Mouse (Mus musculus): ENCODE data around the gene Ncoa5. TPM values are rescaled to one million over a fixed set of nuclear protein-coding genes. Genes with fewer than 3 reads are reported as not detected.

Gene Ncoa5
- polyA plus RNA-seq, 1 experiment from 2014 or later = 81.2 TPM

GRCm38 (mm10) chr2:164964981-164965380, 69.7 kb downstream of the Ncoa5 start:
- H3K4me1 ChIP-seq (ENCODE audit: control insufficient read depth, insufficient read depth, low read length) = peaks cover 7% of the 10 kb centered on the region; the same call in 1 of the 2 replicates
- H3K27ac ChIP-seq (replicated peaks; ENCODE audit: low read depth, low read length) = no peak overlapping the region
- no peaks in the 10 kb centered on the region for H3K9me3 ChIP-seq (ENCODE audit: control insufficient read depth, low read length)
- 63% methylated on average over 1 of the region's 1 CpGs for WGBS
- ATAC-seq (ENCODE audit: insufficient number of reproducible peaks, low FRiP score, low TSS enrichment, low read depth) = no peak
- H3K9ac ChIP-seq (ENCODE audit: low read length) = no peak overlapping the region
- H3K27me3 ChIP-seq (ENCODE audit: control insufficient read depth, insufficient read depth, low read length) = peaks cover 39% of the 10 kb centered on the region
- DNase-seq (ENCODE audit: low spot score) = no peak
- no peak overlapping the region for H3K4me3 ChIP-seq (ENCODE audit: low read depth, low read length)
- H3K36me3 ChIP-seq (ENCODE audit: control insufficient read depth, insufficient read depth, low read length) = no peaks in the 10 kb centered on the region
- no peak overlapping the region for H3K4me2 ChIP-seq (ENCODE audit: low read depth, severe bottlenecking)

GRCm38 (mm10) chr2:164964242-164964894, 70.3 kb downstream of the Ncoa5 start:
- 53% methylated on average over 9 of the region's 9 CpGs for WGBS
- Histone ChIP-seq H3K27me3 (ENCODE audit: control insufficient read depth, insufficient read depth, low read length) (peaks cover 33% of the 10 kb centered on the region), H3K4me1 (ENCODE audit: control insufficient read depth, insufficient read depth, low read length) (peaks cover 7% of the 10 kb centered on the region; the same call in 1 of the 2 replicates)

GRCm38 (mm10) chr2:164962183-164962580, 72.5 kb downstream of the Ncoa5 start:
- no peak overlapping the region for H3K4me3 ChIP-seq (ENCODE audit: low read depth, low read length)
- no peaks in the 10 kb centered on the region for H3K36me3 ChIP-seq (ENCODE audit: control insufficient read depth, insufficient read depth, low read length)
- no peaks in the 10 kb centered on the region for H3K4me1 ChIP-seq (ENCODE audit: control insufficient read depth, insufficient read depth, low read length)
- H3K4me2 ChIP-seq (ENCODE audit: low read depth, severe bottlenecking) = no peak overlapping the region
- DNase-seq (ENCODE audit: low spot score) (no peak), ATAC-seq (ENCODE audit: insufficient number of reproducible peaks, low FRiP score, low TSS enrichment, low read depth) (no peak)
- H3K9me3 ChIP-seq (ENCODE audit: control insufficient read depth, low read length) = no peaks in the 10 kb centered on the region
- WGBS = 55% methylated on average over 7 of the region's 7 CpGs
- H3K27me3 ChIP-seq (ENCODE audit: control insufficient read depth, insufficient read depth, low read length) = peaks cover 11% of the 10 kb centered on the region
- no peak overlapping the region for H3K9ac ChIP-seq (ENCODE audit: low read length)
- H3K27ac ChIP-seq (replicated peaks; ENCODE audit: low read depth, low read length) = no peak overlapping the region

More at GRCm38 (mm10) chr2:164964242-164964894, 70.3 kb downstream of the Ncoa5 start:
- no peak overlapping the region for H3K4me2 ChIP-seq (ENCODE audit: low read depth, severe bottlenecking)
- no peak overlapping the region for H3K4me3 ChIP-seq (ENCODE audit: low read depth, low read length)
- no peaks in the 10 kb centered on the region for H3K36me3 ChIP-seq (ENCODE audit: control insufficient read depth, insufficient read depth, low read length)
- no peaks in the 10 kb centered on the region for H3K9me3 ChIP-seq (ENCODE audit: control insufficient read depth, low read length)
- ATAC-seq (ENCODE audit: insufficient number of reproducible peaks, low FRiP score, low TSS enrichment, low read depth) (no peak), DNase-seq (ENCODE audit: low spot score) (no peak)
- H3K9ac ChIP-seq (ENCODE audit: low read length) = no peak overlapping the region
- H3K27ac ChIP-seq (replicated peaks; ENCODE audit: low read depth, low read length) = no peak overlapping the region

GRCm38 (mm10) chr2:164961506-164962182, 73.0 kb downstream of the Ncoa5 start:
- Histone ChIP-seq H3K27ac (replicated peaks; ENCODE audit: low read depth, low read length) (no peak overlapping the region), H3K4me3 (ENCODE audit: low read depth, low read length) (peak overlapping the region; percentile 56), H3K4me2 (ENCODE audit: low read depth, severe bottlenecking) (peak overlapping the region; percentile 42), H3K9ac (ENCODE audit: low read length) (no peak overlapping the region), H3K27me3 (ENCODE audit: control insufficient read depth, insufficient read depth, low read length) (peaks cover 6% of the 10 kb centered on the region), H3K36me3 (ENCODE audit: control insufficient read depth, insufficient read depth, low read length) (no peaks in the 10 kb centered on the region), H3K4me1 (ENCODE audit: control insufficient read depth, insufficient read depth, low read length) (no peaks in the 10 kb centered on the region), H3K9me3 (ENCODE audit: control insufficient read depth, low read length) (no peaks in the 10 kb centered on the region)
- DNase-seq (ENCODE audit: low spot score) (peak; percentile 81), ATAC-seq (ENCODE audit: insufficient number of reproducible peaks, low FRiP score, low TSS enrichment, low read depth) (0 out of 2 replicates have a peak, but pooled peaks have one; percentile 19)
- WGBS = 7% methylated on average over 17 of the region's 17 CpGs

- H3K9me3 ChIP-seq (ENCODE audit: control insufficient read depth, low read length) = no peaks in the 10 kb centered on the region
- H3K36me3 ChIP-seq (ENCODE audit: control insufficient read depth, insufficient read depth, low read length) = no peaks in the 10 kb centered on the region
- H3K27me3 ChIP-seq (ENCODE audit: control insufficient read depth, insufficient read depth, low read length) = 0 out of 2 replicates have a peak, but pooled peaks cover 3% of the 10 kb centered on the region
- peak; percentile 83 for ATAC-seq (ENCODE audit: insufficient number of reproducible peaks, low FRiP score, low TSS enrichment, low read depth)
- peak within 1 kb of the TSS; percentile 55; the same call in 1 of the 2 replicates for H3K9ac ChIP-seq (ENCODE audit: low read length)
- 2% methylated on average over 37 of the region's 54 CpGs for WGBS
- peak; percentile 82 for DNase-seq (ENCODE audit: low spot score)
- no peaks in the 10 kb centered on the region for H3K4me1 ChIP-seq (ENCODE audit: control insufficient read depth, insufficient read depth, low read length)
- no peak within 1 kb of the TSS for H3K27ac ChIP-seq (replicated peaks; ENCODE audit: low read depth, low read length)
- H3K4me2 ChIP-seq (ENCODE audit: low read depth, severe bottlenecking) = peak within 1 kb of the TSS; percentile 42
- peak within 1 kb of the TSS; percentile 56 for H3K4me3 ChIP-seq (ENCODE audit: low read depth, low read length)
Measured at GRCm38 (mm10) chr2:164960716-164961441, 73.8 kb downstream of the Ncoa5 start, which contains the start of gene Slc12a5. TSS of gene Slc12a5 (plus strand) at chr2:164960802.

- Histone ChIP-seq H3K4me3 (ENCODE audit: low read depth, low read length) (no peak overlapping the region), H3K36me3 (ENCODE audit: control insufficient read depth, insufficient read depth, low read length) (no peaks in the 10 kb centered on the region), H3K9me3 (ENCODE audit: control insufficient read depth, low read length) (no peaks in the 10 kb centered on the region), H3K9ac (ENCODE audit: low read length) (no peak overlapping the region), H3K4me1 (ENCODE audit: control insufficient read depth, insufficient read depth, low read length) (no peaks in the 10 kb centered on the region), H3K4me2 (ENCODE audit: low read depth, severe bottlenecking) (no peak overlapping the region), H3K27ac (replicated peaks; ENCODE audit: low read depth, low read length) (no peak overlapping the region), H3K27me3 (ENCODE audit: control insufficient read depth, insufficient read depth, low read length) (0 out of 2 replicates have a peak, but pooled peaks cover 3% of the 10 kb centered on the region)
- WGBS = 71% methylated on average over 9 of the region's 9 CpGs
- DNase-seq (ENCODE audit: low spot score) (no peak), ATAC-seq (ENCODE audit: insufficient number of reproducible peaks, low FRiP score, low TSS enrichment, low read depth) (no peak)
Measured at GRCm38 (mm10) chr2:164957548-164958315, 76.9 kb downstream of the Ncoa5 start.

GRCm38 (mm10) chr2:164956195-164956594, 78.5 kb downstream of the Ncoa5 start:
- no peak overlapping the region for H3K4me3 ChIP-seq (ENCODE audit: low read depth, low read length)
- H3K9me3 ChIP-seq (ENCODE audit: control insufficient read depth, low read length) = no peaks in the 10 kb centered on the region
- no peak overlapping the region for H3K9ac ChIP-seq (ENCODE audit: low read length)
- no peak overlapping the region for H3K4me2 ChIP-seq (ENCODE audit: low read depth, severe bottlenecking)
- no peak overlapping the region for H3K27ac ChIP-seq (replicated peaks; ENCODE audit: low read depth, low read length)
- no peaks in the 10 kb centered on the region for H3K36me3 ChIP-seq (ENCODE audit: control insufficient read depth, insufficient read depth, low read length)
- WGBS = 63% methylated on average over 5 of the region's 5 CpGs
- ATAC-seq (ENCODE audit: insufficient number of reproducible peaks, low FRiP score, low TSS enrichment, low read depth) (no peak), DNase-seq (ENCODE audit: low spot score) (no peak)
- peaks cover 13% of the 10 kb centered on the region for H3K27me3 ChIP-seq (ENCODE audit: control insufficient read depth, insufficient read depth, low read length)
- no peaks in the 10 kb centered on the region for H3K4me1 ChIP-seq (ENCODE audit: control insufficient read depth, insufficient read depth, low read length)

GRCm38 (mm10) chr2:164955725-164956124, 78.9 kb downstream of the Ncoa5 start:
- H3K36me3 ChIP-seq (ENCODE audit: control insufficient read depth, insufficient read depth, low read length) = no peaks in the 10 kb centered on the region
- H3K27ac ChIP-seq (replicated peaks; ENCODE audit: low read depth, low read length) = no peak overlapping the region
- H3K9me3 ChIP-seq (ENCODE audit: control insufficient read depth, low read length) = no peaks in the 10 kb centered on the region
- no peaks in the 10 kb centered on the region for H3K4me1 ChIP-seq (ENCODE audit: control insufficient read depth, insufficient read depth, low read length)
- no peak overlapping the region for H3K4me2 ChIP-seq (ENCODE audit: low read depth, severe bottlenecking)
- 71% methylated on average over 4 of the region's 4 CpGs for WGBS
- H3K4me3 ChIP-seq (ENCODE audit: low read depth, low read length) = no peak overlapping the region
- no peak overlapping the region for H3K9ac ChIP-seq (ENCODE audit: low read length)
- ATAC-seq (ENCODE audit: insufficient number of reproducible peaks, low FRiP score, low TSS enrichment, low read depth) = no peak
- no peak for DNase-seq (ENCODE audit: low spot score)
- peaks cover 18% of the 10 kb centered on the region for H3K27me3 ChIP-seq (ENCODE audit: control insufficient read depth, insufficient read depth, low read length)

Measured in limb, embryonic 11.5 days (tissue).